Mouse (Mus musculus): ENCODE measurements at regions not wholly inside any gene's neighbourhood (a gene's known extent, or its start where the extent isn't known, plus 50 kb on each side); places are given as distances from the start of the nearest gene placed in this dataset.

- no peak for DNase-seq (ENCODE audit: low spot score)
These were observed 201.2 kb upstream of the Klf14 start for GRCm38 (mm10) chr6:31159935-31160670.

GRCm38 (mm10) chr6:31161445-31162340 lies 202.8 kb upstream of the Klf14 start:
- DNase-seq (ENCODE audit: low spot score), result no peak

- no peak for DNase-seq (ENCODE audit: low spot score)
These were observed 206.1 kb upstream of the Klf14 start for GRCm38 (mm10) chr6:31165011-31165410.

- DNase-seq (ENCODE audit: low spot score), result no peak
These were observed 207.5 kb upstream of the Klf14 start for GRCm38 (mm10) chr6:31166347-31166746.

GRCm38 (mm10) chr6:31167732-31168131 lies 208.9 kb upstream of the Klf14 start:
- no peak for DNase-seq (ENCODE audit: low spot score)

- no peak for DNase-seq (ENCODE audit: low spot score)
These were observed 209.9 kb upstream of the Klf14 start for GRCm38 (mm10) chr6:31168730-31169129.

- no peak for DNase-seq (ENCODE audit: low spot score)
These were observed 210.5 kb upstream of the Klf14 start for GRCm38 (mm10) chr6:31169343-31169742.

- DNase-seq (ENCODE audit: low spot score), result no peak
These were observed 211.2 kb upstream of the Klf14 start for GRCm38 (mm10) chr6:31169868-31170600.

GRCm38 (mm10) chr6:31171831-31172569 lies 213.1 kb upstream of the Klf14 start:
- DNase-seq (ENCODE audit: low spot score), result no peak

GRCm38 (mm10) chr6:31175769-31176168 lies 216.9 kb upstream of the Klf14 start:
- no peak for DNase-seq (ENCODE audit: low spot score)

GRCm38 (mm10) chr6:31176368-31176767 lies 217.5 kb upstream of the Klf14 start:
- DNase-seq (ENCODE audit: low spot score), result no peak

- no peak for DNase-seq (ENCODE audit: low spot score)
These were observed 218.0 kb upstream of the Klf14 start for GRCm38 (mm10) chr6:31176831-31177230.

GRCm38 (mm10) chr6:31178201-31178880 lies 219.5 kb upstream of the Klf14 start:
- no peak for DNase-seq (ENCODE audit: low spot score)

- no peak for DNase-seq (ENCODE audit: low spot score)
These were observed 216.3 kb upstream of the Mkln1 start for GRCm38 (mm10) chr6:31182284-31182683.

GRCm38 (mm10) chr6:31183127-31183526 lies 215.4 kb upstream of the Mkln1 start:
- DNase-seq (ENCODE audit: low spot score), result no peak

GRCm38 (mm10) chr6:31184554-31184953 lies 214.0 kb upstream of the Mkln1 start:
- no peak for DNase-seq (ENCODE audit: low spot score)

- DNase-seq (ENCODE audit: low spot score), result no peak
These were observed 213.4 kb upstream of the Mkln1 start for GRCm38 (mm10) chr6:31185151-31185550.

- DNase-seq (ENCODE audit: low spot score), result no peak
These were observed 210.5 kb upstream of the Mkln1 start for GRCm38 (mm10) chr6:31188066-31188465.

- no peak for DNase-seq (ENCODE audit: low spot score)
These were observed 209.5 kb upstream of the Mkln1 start for GRCm38 (mm10) chr6:31189060-31189459.

GRCm38 (mm10) chr6:31190070-31190469 lies 208.5 kb upstream of the Mkln1 start:
- DNase-seq (ENCODE audit: low spot score), result no peak
